Mouse (Mus musculus): ENCODE results near the gene Clip1.
A peak's percentile ranks its signal among the peaks of the same experiment; 100 is the strongest.

- TF ChIP-seq CTCF (IDR thresholded peaks at IDR 0.05; ENCODE audit: insufficient read depth, low read length): no peak
- TF ChIP-seq POLR2A (IDR thresholded peaks at IDR 0.05; ENCODE audit: borderline replicate concordance, extremely low read depth, low read depth, low read length): peak; percentile 81; the same call in 1 of the 2 replicates
Measured at GRCm38 (mm10) chr5:123720328-123721311, 36.2 kb upstream of the Clip1 start, which contains the start of gene Zcchc8.
